Mouse (Mus musculus) limb, embryonic 15.5 days (tissue): ENCODE data around the gene Eaf1. TPM values are rescaled to one million over a fixed set of nuclear protein-coding genes. Genes with fewer than 3 reads are reported as not detected.

ENCODE experiments used
- ATAC-seq: fragments of 200-750 bp; cut with Nextera tagmentation; 2 replicates; pipeline ENCODE4 v1.8.0; 2017; ENCODE audit warnings: low read depth, moderate TSS enrichment; ENCODE audit not compliant: insufficient number of reproducible peaks, low FRiP score, low TSS enrichment
- H3K27ac ChIP-seq: fragments of 300-500 bp; sonication (generic); 2 replicates; pipeline ENCODE4 v1.5.1; 2015; ENCODE audit warnings: moderate library complexity, mild to moderate bottlenecking, inconsistent platforms
- H3K27me3 ChIP-seq: fragments of 300-500 bp; sonication (generic); 2 replicates; pipeline ENCODE4 v1.6.1; 2015; ENCODE audit warnings: inconsistent platforms
- H3K36me3 ChIP-seq: fragments of 300-500 bp; sonication (generic); 2 replicates; pipeline ENCODE4 v1.6.1; 2015; ENCODE audit warnings: inconsistent platforms
- H3K4me1 ChIP-seq: fragments of 300-500 bp; sonication (generic); 2 replicates; pipeline ENCODE4 v1.6.1; 2015; ENCODE audit warnings: inconsistent platforms
- H3K4me2 ChIP-seq: fragments of 300-500 bp; sonication (generic); 2 replicates; pipeline ENCODE4 v1.6.1; 2015; ENCODE audit warnings: mild to moderate bottlenecking, inconsistent platforms
- H3K4me3 ChIP-seq: fragments of 300-500 bp; sonication (generic); 2 replicates; pipeline ENCODE4 v1.5.1; 2015; ENCODE audit warnings: mild to moderate bottlenecking, inconsistent platforms
- H3K9ac ChIP-seq: fragments of 300-500 bp; sonication (generic); 2 replicates; pipeline ENCODE4 v1.6.1; 2015; ENCODE audit warnings: inconsistent platforms
- H3K9me3 ChIP-seq: fragments of 300-500 bp; sonication (generic); 2 replicates; pipeline ENCODE4 v1.6.1; 2016; ENCODE audit warnings: inconsistent platforms
- WGBS: fragments of 180-500 bp; shearing (Covaris S2); methylation state at CpG from one replicate; pipeline ENCODE4 v1.1.7; 2015; 5-methylcytosine and 5-hydroxymethylcytosine counted together
- polyA plus RNA-seq: library from polyadenylated mRNA; unstranded; fragments of >200 nt; fragmentation: Nextera tagmentation; extraction: Ambion mirVana; gene quantifications from 2 replicates; pipeline ENCODE4 v1.2.1, GENCODE M21; 2015

Eaf1 gene
- polyA plus RNA-seq, 1 experiment from 2014 or later = 20.7 TPM

- no peak overlapping the region for H3K4me2 ChIP-seq
- no peaks in the 10 kb centered on the region for H3K36me3 ChIP-seq
- H3K4me3 ChIP-seq = no peak overlapping the region
- no peak for ATAC-seq
- peaks cover 6% of the 10 kb centered on the region for H3K4me1 ChIP-seq
- H3K27ac ChIP-seq = no peak overlapping the region
- no peaks in the 10 kb centered on the region for H3K27me3 ChIP-seq
- WGBS = 64% methylated on average over 9 of the region's 9 CpGs
- H3K9me3 ChIP-seq = no peaks in the 10 kb centered on the region
- H3K9ac ChIP-seq = no peak overlapping the region
These were observed 63.6 kb downstream of the Eaf1 start for GRCm38 (mm10) chr14:31557784-31558183.

- H3K4me1 ChIP-seq = peaks cover 6% of the 10 kb centered on the region
- ATAC-seq = no peak
- H3K4me2 ChIP-seq = no peak overlapping the region
- no peaks in the 10 kb centered on the region for H3K9me3 ChIP-seq
- no peak overlapping the region for H3K4me3 ChIP-seq
- no peaks in the 10 kb centered on the region for H3K36me3 ChIP-seq
- 66% methylated on average over 5 of the region's 5 CpGs for WGBS
- no peak overlapping the region for H3K27ac ChIP-seq
- H3K9ac ChIP-seq = no peak overlapping the region
- H3K27me3 ChIP-seq = no peaks in the 10 kb centered on the region
These were observed 65.0 kb downstream of the Eaf1 start for GRCm38 (mm10) chr14:31559216-31559615.

Other genes starting within 250 kb of the Eaf1 start
- 9.5 and 12.5 TPM in 2 replicates for gene Phf7, start 243.1 kb upstream of the Eaf1 start, polyA plus RNA-seq
- gene Bap1, start 242.9 kb upstream of the Eaf1 start, polyA plus RNA-seq = 74.5 and 75.4 TPM in 2 replicates
- 6.0 and 6.1 TPM in 2 replicates for gene Dnah1, start 170.5 kb upstream of the Eaf1 start, polyA plus RNA-seq
- gene Capn7, start 157.8 kb upstream of the Eaf1 start, polyA plus RNA-seq = 42.7 and 43.9 TPM in 2 replicates
- 33.8 and 34.4 TPM in 2 replicates for gene Sh3bp5, start 58.3 kb upstream of the Eaf1 start, polyA plus RNA-seq
- gene Mettl6, start 641 bp downstream of the Eaf1 start, polyA plus RNA-seq = 57.4 and 65.6 TPM in 2 replicates
- 3.6 and 8.8 TPM in 2 replicates for gene Colq, start 96.9 kb downstream of the Eaf1 start, polyA plus RNA-seq
- 0.97 and 1.7 TPM in 2 replicates for gene Gm49387, start 146.5 kb downstream of the Eaf1 start, polyA plus RNA-seq
- 37.1 and 37.8 TPM in 2 replicates for gene Btd, start 146.6 kb downstream of the Eaf1 start, polyA plus RNA-seq
- gene Hacl1, start 146.9 kb downstream of the Eaf1 start, polyA plus RNA-seq = 12.2 and 14.7 TPM in 2 replicates